Mouse (Mus musculus): ENCODE results near the gene Fam222a.

The Fam222a gene

DNA sequence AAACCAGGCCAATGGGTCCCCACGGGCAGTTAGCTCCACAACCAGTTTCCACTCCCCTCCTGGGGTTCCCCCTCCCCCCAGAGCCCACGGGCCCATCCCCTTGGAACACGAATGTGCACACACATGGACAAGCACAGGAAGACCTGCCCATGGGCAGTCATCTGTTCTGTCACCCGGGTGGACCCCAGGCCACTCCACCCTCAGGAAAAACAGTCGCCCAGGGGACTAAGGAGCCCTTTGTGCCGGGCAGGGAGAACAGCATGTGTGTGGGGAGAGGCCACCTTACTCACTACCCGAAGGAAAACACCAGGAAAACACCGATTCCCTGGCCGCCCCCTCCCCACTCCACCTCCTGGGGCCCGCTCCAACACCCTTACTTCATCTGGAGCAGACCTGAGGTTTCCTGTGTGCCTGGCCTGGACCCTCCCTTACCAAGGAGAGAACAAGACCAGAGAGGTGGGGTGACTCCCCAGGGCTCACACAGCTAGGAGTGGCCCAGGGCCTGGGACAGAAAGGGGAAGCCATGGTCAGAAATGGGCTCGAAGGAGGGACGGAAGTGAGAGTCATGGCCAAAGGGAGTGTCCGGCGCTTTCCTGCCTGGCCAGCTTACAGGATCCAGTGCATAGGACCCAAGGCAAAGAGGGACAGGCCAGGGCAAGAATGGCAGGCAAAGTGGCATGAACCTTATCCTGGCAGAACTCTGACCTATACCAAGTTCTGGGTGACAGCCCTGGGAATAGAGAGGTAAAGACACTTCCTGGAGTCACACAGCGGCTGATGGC is 86.0 kb downstream of the Fam222a start:
- no peak for DNase-seq (ENCODE audit: low read depth, low spot score)

- no peak for DNase-seq (ENCODE audit: low read depth, low spot score)
Measured at GRCm38 (mm10) chr5:114655721-114656120, 87.9 kb downstream of the Fam222a start.

DNA sequence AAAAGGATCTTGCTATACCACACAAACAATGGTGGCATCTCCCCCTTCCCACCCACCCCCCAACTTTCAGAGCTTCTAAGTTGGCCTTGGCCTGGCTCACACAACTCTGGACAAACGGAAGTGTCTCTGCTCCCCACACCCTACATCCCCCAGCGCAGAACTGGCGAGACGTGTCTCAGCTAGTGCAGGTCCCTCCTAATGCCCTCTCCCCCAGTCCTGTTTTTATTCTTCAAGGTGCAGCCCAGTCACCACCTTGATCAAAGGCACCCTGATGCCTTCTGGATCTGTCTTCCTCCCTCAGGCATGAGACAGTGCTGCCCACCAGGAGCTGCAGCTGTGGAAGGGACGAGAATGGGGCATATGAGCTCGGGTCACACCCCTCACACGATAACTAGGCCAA is 88.5 kb downstream of the Fam222a start:
- no peak for DNase-seq (ENCODE audit: low read depth, low spot score)

- DNase-seq (ENCODE audit: low read depth, low spot score): no peak
Measured at GRCm38 (mm10) chr5:114657426-114657825, 89.6 kb downstream of the Fam222a start.

DNA sequence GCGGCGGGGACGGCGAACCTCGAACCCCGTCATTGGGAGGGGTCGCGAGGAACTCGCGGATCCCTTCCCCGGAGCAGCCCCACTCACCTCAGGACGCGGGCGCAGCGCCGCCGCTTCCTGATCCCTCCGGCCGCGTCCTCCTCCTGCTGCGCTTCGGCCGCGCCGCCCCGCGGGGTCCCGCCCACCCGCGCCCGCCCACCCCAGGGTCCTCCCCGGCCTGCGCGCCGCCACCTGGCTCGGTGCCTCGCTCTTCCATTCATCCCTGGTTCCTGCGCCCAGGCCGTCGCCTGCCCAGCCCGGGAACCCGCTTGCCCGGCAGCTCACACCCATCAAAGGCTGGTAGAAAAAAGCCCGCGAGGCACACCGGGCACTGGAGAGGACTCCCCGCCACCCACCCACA is 90.4 kb downstream of the Fam222a start, which contains the start of gene Trpv4:
TSS of gene Trpv4 (minus strand) at position 167 of the 400 bp plus-strand sequence.
- DNase-seq (ENCODE audit: low read depth, low spot score): no peak

DNA sequence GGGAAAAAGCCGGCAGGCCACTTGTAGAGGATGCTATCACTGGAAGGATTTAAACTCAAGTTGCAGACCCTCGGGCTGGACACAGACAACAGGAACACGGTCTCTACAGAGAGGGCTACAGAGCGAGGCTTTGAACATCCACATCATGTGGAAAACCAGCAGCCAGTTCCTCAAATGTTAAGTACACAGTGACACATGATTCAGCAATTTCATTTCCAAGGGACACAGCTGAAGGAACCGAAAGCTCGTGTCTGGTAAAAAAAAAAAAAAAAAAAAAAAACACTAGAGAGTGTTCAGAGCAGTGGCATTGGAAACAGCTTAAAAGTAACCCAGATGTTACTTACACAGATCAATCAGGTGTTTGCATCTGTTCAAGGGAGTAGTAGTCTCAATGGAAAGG is 93.2 kb downstream of the Fam222a start:
- no peak for DNase-seq (ENCODE audit: low read depth, low spot score)
